Mouse (Mus musculus): ENCODE data around the gene Trpm7.

Gene Trpm7

DNA sequence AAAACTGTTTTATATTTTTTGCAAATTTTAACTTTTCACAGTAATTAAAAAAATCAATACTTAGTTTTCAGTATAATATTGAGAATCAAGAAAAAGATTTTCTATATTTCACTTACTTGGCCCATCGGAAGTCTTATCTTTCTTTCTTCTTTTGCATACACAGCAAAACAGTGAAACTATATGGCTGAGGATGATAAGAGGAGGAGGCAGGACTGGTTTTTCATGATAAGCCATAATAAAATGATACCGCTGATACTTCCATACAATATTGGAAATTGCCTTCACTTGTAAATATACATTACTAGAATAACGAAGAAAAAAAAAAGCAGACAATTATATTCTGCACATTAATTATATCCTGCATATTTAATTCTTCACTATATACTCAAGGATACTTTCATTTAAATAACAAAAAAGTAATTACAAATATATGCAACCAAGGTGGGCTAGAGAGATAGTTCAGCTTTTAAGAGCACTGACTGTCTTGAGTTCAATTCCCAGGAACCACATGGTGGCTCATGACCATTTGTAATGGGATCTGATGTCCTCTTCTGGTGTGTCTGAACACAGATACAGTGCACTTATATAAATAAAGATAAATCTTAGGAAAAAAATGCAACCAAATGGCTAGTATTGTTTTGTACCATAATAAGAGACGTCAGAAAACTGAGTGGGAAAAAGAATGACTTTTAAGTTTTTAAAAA is 59.2 kb downstream of the Trpm7 start:
- no peak for DNase-seq (ENCODE audit: low spot score in 2 of 2)

DNA sequence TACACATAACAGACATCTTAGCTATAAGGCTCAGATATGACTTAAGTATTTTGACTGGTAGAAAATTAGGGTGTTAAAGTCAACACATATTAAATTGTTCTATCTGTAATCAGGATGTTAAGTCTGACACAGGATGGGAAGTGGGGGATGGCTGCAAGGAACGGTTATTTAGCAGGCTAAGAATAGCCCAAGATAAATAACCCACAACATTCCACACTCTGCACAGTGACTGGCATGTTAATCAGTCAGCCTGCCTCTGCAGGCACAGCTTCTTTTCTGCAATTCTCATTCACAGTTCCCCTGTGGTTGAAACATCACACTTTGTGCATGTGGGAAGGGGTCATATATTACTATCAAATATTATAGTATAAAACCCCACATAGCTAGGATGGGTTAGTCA is 60.2 kb downstream of the Trpm7 start:
- DNase-seq (ENCODE audit: low spot score in 2 of 2): no peak

DNA sequence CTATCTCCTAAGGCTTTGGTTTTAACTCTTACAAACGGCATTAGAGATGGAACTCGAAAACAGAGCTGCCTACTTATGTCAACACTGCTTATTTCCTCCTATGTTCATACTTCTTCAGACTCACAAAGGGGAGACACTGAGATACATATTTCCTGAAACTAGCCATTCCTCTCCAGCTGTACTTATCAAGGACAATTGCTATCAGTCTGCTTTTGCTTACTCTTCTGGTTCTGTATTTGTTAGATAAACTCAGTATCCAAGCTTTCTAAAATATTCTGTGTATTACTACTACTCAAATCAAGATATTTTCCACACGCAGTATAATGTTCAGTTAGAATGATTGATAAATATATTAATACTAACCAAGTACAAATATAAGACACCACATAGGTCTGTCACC is 74.0 kb downstream of the Trpm7 start:
- no peak for DNase-seq (ENCODE audit: low spot score in 2 of 2)

DNA sequence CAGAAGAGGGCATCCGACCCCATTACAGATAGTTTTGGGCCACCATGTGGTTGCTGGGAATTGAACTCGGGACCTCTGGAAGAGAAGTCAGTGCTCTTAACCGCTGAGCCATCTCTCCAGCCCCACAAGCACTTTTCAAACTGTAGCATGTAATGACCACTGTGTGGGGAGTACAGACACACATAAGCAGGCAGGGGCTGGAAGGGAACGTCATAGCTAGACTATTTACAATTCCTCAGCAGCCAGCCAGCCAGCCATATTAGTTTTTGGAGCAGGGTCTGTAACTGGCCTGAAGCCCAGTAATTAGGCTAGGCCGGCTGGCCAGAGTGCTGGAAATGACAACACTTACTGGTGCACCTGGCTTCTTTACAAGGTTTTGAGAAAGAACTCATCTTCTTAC is 77.6 kb downstream of the Trpm7 start:
- no peak for DNase-seq (ENCODE audit: low spot score in 2 of 2)

DNA sequence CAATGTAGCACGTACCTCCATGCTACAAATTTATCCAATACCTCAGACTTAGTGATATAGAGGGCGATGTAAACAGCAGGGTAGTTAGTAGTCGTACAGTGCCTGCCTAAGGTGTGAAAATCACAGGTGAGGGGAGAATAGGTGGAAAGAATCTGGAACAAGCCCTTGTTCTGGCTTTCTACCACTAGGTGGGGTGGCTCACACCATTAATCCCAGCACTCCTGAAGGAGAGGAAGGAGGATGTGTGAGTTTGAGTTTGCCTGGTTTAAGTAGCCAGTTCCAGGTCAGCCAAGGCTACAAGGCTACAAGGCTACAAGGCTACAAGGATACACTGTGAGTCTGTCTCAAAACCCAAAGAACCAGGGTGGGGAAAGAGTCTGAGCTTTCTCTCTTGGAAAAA is 80.3 kb downstream of the Trpm7 start:
- DNase-seq (ENCODE audit: low spot score in 2 of 2): no peak

DNA sequence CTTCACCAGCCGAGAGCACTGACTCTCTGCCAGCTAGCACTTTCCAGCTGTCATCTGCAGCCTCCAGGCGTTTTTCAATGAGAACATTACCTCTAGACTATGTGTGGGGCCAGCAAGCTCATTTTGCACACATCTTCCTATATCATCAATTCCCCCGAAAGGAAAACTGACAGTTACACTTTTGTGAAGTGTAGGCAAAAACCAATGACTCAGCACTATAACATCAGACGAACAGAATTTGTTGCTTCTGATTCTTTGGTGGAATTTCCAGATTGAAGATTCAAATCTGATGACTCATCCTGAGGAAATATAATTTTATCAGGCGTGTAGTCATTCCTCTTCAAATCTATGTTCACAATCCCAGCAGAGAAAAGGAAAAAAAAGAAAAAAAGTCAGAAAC is 83.4 kb downstream of the Trpm7 start:
- DNase-seq (ENCODE audit: low spot score in 2 of 2): no peak

DNA sequence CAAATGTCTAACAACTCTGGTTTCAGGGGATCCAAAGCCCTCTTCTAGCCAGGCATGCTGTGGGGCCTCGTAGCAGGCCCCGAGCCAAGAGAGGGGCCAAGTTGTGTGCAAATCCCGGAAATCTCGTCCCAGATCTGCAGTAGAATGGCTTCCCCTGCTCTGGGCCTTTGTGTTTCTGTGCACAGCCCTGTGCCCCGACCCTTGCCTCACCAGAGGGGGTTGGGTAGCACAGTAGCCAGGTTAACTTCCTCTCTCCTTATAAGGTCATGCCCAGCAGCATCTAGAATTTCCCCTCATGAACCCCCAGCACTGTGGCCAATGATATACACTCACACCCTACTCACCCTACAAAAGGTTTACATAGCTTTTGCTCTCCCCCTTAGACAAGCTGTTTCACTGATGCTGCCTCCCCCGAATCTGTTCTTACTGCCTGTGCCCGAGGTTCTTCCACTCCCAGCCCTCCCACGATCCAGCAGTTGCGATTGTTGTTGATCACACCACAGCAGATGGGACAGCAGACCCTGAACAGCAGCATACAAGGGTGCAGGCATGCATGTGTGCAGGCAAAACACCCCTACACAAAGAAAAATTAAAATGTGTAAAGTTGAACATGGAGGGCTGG is 88.2 kb downstream of the Trpm7 start:
- DNase-seq (ENCODE audit: low spot score in 2 of 2): no peak

DNA sequence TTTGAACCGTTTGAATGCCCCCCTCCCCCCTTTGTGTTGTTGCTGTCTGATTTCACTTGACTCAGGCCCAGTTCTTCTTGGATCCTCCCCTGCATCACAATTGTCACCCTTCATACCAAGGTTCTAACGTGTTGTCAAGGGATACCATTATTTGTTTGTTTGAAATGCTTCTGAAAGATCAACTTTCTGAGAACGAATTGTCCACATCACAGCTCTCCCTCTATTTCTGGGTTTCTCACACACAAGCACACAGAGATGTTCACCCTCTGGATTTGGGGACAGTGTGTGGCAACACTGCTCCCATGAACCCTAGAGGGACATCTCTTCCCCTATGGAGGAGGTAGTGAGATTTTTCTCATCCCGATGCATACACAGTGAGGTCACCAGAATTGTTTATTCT is 92.7 kb downstream of the Trpm7 start, which contains the start of gene Usp50:
Gene Usp50, minus strand, starts transcription at position 101 of the 400 bp plus-strand sequence.
- DNase-seq (ENCODE audit: low spot score in 2 of 2): no peak

DNA sequence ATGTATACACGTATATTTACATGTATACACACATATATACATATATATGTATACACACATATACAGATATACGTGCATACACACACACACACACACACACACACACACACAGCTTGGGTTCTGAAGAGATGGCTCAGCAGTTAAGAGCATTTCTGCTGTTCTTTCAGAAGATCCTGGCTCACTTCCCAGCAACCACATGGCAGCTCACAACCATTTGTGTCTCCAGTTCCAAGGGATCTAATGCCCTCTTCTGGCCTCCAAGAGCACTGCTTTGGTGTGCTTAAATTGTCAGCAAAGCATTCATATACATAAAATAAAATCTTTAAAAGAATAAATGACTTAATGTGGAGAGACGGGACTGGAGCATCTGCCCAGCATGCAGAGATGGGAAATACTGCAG is 93.6 kb downstream of the Trpm7 start:
- no peak for DNase-seq (ENCODE audit: low spot score in 2 of 2)

DNA sequence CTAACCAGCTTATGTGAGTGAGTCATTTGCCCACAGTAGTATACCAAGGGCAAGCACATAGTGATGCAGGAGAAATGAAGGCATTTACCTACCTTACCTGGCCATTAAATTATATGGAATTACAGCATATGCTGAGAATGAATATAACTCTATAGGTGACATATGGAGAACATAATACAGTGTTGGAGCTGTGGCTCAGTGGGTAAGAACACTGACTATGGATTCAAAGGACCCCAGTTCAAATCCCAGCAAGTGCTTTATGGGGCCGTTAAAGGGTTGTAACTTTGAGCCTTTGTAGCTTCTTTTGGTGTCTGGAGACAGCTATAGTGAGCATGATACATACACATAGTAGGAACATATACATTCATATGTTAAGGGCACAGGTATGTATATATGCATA is 94.6 kb downstream of the Trpm7 start:
- no peak for DNase-seq (ENCODE audit: low spot score in 2 of 2)

DNA sequence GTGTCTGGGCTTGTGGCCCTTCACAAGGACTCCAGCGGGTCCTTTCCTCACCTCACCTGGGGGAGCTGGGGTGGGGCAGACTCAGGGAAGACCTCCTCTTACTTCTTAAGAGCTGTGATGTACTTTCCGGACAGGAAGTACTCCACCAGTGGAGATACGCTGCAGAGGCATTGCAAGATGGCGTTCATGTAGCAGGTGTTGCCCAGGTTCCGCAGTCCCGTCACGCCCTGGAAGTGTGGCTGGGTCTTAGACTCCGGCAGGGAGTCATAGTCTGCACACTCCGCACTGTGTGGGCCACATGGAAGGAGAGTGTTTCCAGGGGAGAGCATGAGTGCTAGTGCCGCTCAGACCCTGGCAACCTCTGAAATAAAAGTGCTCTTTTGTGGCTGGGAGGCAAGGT is 95.7 kb downstream of the Trpm7 start:
- DNase-seq (ENCODE audit: low spot score in 2 of 2): no peak

DNA sequence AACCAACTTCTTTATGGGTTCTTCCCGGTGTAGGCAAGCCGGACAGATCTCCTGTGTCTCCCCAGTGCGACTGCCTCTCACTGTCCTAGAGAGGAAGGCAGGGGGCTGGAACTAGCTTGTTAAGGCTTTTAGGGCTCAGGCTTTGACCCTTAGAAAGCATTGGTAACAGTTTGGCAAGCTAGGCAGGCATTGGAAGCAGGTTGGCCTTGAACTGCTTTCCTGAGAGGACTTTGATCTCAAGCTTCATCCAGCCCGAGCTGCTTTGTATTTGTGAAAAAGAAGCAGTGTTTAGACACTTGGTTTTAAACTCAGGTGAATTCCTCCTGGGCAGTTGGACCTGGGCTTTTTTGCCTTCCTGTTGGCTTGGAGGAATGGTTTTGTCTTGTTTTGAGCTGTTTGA is 97.2 kb downstream of the Trpm7 start:
- DNase-seq (ENCODE audit: low spot score in 2 of 2): no peak

DNA sequence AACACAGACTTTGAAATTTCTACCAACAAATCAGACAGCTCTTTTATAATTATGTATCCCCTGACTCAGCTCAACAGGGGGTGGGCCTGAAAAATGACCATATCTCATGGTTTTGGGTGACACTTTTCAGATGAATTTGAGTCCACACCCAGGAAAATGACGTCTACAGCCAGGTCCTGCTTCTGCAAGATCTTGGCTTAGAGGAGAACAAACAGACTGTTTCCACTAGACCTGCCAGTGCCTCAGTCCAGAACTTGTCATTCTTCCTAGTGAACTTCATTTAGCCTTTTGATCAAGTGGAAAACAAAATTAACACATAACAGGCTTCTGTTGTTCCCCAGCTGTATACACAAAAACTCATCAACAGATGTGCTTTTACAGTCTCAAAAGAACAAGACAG is 99.6 kb downstream of the Trpm7 start:
- no peak for DNase-seq (ENCODE audit: low spot score in 2 of 2)

DNA sequence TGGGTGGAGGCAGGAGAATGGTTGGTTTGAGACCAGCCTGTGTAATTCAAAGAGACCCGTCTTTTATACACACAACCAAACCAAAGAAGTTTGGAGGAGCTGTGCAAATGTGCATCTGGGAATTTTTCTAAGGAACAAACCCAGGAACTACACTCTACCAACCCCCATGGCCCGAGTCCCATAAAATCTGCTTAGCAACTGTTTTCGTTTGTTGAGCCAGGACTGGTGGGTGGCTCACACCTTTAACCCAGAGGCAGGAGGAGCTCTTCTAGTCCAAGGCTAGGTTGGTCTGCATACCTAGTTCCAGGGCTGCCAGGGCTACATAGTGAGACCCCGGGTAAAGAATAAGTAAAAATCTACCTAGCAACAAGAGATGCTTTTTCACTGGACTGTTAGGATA is 100.1 kb downstream of the Trpm7 start:
- no peak for DNase-seq (ENCODE audit: low spot score in 2 of 2)

DNA sequence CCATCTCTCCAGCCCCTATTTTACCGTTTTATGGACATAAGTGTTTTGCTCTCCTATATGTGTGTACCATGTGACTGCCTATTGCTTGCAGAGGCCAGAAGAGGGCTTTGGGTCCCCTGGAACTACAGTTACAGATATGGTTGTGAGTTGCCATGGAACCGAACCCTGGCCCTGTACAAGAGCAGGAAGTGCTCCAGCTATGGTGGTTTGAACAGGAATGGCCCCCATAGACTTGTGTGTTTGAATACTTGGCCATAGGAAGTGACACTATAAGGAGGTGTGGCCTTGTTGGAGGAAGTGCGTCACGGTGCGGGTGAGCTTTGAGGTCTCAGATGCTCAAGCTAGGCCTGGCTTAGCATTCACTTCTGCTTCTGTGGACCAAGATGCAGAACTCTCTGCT is 103.8 kb downstream of the Trpm7 start:
- DNase-seq (ENCODE audit: low spot score in 2 of 2): no peak

DNA sequence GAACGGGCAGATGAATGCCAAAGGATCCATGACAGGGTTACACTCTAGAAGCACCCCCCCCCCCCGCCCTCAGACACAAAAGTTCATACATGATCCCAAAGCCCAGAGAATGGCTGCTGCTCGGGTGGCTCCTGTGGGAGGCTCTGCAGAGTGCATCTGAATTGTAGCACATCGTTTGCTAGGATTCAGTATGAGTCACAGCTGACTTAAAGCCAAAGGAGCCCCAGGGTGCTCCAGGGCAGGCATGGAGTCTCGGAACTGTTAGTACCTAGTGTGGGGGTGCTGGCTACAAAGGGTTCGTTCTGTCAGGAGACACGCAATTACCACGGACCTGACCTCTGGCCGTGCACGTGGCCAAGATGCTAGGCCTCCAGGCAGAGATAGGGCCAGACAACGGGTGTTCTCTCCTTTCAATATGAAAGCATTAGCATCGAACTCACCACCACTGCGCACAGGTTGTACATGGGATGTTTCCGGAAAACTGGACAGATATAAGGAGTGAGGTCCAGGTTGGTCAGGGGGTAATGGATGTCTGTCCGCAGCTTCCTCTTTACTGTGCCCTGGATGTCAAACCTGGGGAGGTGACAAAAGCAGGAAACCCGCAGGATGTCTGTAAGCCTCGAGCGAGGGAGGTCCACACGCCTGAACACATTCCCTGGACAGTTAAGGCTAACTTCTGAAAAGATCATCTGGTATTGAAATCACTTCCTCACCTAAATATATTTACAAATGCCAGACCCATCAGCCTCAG is 106.4 kb downstream of the Trpm7 start:
- DNase-seq (ENCODE audit: low spot score in 2 of 2): no peak

DNA sequence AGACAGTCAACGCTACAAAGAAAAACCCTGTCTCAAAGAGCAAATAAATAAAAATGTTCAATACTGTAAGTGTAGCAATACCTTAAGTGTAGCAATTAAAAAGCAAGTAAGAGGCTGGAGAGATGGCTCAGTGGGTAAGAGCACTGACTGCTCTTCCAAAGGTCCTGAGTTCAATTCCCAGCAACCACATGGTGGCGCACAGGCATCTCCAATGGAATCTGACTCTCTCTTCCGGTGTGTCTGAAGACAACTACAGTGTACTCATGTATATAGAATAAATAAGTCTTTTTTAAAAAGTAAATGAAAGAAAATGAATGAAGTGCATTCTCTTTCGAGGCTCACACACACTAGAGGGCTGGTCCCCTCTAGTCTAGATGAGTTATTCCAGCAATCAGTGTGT is 107.8 kb downstream of the Trpm7 start:
- no peak for DNase-seq (ENCODE audit: low spot score in 2 of 2)

DNA sequence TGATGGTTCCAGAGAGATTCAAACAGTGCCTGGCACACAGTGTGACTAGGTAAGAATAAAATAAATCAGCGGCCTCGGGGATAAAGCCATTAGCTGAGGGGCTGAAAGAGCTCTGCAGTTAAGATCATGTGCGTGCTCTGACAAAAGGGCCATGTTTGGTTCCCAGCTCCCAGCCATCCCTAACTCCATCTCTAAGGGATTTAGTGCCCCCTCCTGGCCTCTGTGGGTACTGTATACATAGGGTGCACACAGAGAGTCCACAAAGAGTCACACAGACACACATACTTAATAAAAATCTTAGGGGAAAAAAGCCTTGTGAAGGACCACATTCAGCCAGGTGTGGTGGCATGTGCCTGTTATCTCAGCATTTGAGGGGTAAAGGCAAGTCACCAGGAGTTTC is 108.4 kb downstream of the Trpm7 start:
- no peak for DNase-seq (ENCODE audit: low spot score in 2 of 2)

DNA sequence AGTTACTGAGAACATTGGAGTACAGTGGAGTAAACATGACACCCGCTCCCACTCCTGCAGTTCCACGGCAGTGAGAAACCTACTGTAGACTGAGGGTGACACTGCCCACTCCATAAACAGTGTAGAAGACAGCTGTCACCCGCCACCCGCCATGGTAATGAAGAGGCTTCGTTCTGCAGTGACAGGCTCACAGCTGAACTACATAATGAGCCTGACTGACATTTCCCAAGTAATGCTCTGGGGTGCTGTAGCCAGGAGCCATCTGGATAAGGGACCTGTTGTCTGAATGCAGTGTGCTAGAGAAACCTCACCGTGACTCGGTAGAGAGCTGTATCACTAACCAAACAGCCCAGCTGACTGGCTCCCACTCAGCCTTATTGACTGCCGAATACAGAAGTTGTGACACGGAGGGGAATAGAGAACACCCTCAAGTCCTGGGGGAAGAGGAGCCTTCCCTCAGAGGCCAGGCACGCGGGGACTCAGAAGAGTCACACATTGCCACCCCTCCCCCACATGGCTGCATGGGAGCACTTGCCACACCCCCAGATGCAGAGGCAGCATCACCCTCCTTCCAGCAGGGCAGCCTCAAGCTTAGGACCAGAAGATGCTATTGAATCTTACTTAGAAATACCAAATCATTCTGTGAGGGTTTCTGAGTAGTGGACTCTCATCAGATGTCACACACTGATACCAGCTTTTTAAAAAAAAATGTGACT is 110.0 kb downstream of the Trpm7 start:
- no peak for DNase-seq (ENCODE audit: low spot score in 2 of 2)

DNA sequence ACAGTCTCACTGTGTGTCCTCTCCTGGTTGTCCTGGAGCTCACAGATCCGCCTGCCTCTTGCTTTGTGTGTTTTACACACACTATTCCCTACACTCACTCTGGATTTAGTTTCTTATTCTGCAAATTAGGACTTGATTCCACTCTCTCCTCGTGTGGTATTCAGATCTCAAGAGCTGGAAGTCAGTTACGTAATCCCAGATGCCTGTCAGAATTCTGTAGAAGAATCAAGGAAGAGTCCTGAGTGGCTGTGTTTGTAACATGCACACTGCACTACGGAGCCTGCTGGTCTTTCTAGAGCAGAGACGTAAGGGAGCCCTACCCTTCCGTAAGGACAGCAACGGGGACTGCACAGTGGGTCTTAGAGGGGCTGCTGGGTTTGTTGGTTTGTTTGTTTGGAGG is 116.7 kb downstream of the Trpm7 start:
- DNase-seq (ENCODE audit: low spot score in 2 of 2): no peak

DNA sequence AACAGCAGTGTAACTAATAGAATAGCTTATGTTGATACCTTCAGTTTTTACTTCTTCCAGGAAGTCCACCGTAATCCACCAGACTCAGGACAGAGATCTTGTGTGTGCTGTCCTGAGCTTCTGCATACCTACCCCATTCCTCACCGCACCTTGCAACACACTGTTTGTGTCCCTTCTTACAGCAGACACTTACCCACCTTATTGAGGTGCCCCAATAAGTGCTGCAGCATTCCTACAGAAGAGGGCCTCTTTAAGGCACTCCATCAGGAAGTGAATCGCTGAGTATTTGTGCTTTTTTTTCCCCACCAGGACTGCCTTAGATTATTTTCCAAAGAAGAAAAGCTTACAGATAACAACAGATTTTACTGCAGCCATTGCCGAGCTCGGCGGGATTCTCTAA is 120.4 kb downstream of the Trpm7 start:
- no peak for DNase-seq (ENCODE audit: low spot score in 2 of 2)

DNA sequence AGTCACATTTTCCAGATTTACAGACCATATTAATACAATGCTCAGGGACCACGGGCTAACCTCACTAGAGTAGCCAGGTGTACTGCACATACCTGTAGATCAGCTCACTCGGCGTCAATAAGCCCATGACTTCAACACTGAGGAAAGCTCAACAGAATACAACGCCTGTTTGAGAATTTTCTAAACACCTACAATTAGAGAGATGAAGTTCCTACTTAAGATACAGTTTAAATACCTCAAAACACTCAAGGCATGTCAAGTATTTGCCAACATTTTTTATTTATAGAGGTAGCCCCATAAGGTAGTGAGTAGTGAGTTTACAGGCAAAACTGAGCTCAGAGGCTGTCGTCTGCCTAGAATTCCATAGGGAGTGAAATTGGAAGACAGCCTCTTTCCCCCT is 132.6 kb downstream of the Trpm7 start:
- no peak for DNase-seq (ENCODE audit: low spot score in 2 of 2)
